Mouse (Mus musculus) yolk sac, embryonic 10.5 days (tissue): Measurements from ENCODE around the gene 4930558K02Rik.

Experiments used
- DNase-seq: peaks from one replicate; pipeline ENCODE4 v3.0.0-alpha.2; 2017; ENCODE audit warnings: low spot score

4930558K02Rik gene

GRCm38 (mm10) chr1:161992389-161992788, 13.0 kb upstream of the 4930558K02Rik start:
- DNase-seq = no peak

DNA sequence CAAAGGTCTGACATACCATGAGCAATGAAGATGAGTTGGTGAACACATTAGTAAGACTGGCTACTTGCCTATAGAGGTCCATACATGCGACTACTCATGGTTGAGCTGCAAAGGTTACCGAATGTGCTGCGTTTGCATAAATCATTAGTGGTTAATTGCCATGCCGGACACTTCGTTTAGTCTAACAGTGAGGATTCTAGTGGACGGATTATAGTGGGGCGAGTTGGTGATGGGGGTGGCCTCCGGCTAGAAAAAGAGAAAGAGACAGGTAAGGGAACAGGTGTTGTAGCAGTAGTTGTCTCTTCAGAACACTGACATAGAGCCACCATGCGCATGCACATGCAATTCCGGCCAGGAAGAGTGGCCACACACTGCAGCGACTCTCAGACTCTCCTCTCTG, 12.4 kb upstream of the 4930558K02Rik start:
- no peak for DNase-seq

DNA sequence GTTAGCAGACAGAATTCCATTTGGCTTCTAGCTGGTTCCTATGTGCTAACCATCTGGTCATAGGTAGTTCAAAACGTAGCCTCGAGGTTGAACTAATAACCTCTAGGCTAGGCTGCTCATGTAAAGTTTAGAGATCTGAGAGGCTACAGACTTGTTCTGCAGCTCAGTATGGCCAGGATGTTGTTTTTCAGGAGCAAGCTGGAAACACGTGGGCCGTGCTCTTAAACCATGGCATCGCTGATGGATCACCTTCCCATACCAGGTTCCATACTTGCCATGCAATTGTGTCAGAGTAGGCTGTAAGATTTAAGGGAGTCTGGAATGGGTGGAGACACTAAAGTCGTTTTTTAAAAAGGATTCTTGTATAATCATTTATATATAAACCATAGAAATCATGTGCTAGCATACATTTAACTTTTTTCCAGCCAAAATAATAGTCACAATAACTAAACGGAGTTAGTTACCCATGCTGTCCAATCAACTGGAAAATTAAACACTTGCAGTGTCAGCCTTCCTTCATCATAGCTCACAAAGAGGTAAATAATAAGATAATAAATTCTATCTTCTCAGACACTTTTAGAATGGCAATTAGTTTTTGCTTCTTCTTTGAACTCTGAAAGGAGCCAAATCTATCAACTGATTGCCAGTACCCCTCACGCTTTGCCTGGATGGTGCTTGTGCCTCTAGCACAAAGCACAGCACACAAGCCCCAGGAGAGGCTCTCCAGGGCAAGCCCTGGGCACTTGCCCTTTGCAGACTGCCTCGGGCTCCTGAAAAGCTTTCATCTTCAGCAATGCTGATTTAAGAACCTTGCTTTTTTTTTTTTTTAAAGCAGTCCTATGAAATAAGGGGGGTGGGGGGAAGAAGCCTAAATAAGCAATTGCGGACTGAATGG, 11.5 kb upstream of the 4930558K02Rik start:
- DNase-seq = no peak

DNA sequence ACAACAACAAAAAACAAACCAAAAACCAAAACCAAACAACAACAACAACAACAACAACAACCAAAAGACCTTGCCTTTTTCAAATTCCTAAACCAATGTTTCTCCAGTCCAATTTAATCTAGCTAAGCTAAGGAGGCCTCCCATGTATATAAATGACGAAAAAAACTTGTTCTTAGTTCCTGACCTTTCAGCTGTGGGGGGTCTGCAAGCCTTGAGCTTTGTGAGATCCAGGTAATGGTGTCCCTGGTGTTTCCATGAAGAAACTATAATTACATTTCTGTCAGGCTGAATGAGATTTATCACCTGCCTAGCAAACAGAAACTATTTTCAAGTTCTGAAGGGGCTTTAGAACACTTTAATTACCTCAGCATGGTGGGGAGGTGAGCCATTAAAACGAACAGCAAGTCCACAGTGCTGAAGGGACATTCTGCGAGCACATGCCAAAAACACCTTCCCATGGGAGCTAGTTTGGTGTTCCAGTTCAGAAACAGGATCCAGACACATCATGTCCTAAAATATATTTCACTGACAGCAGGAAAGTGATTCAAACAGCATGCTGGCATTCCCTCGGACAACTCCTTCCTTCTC, 4.6 kb upstream of the 4930558K02Rik start:
- no peak for DNase-seq

- no peak for DNase-seq
Observed at GRCm38 (mm10) chr1:161983451-161983850, 4.0 kb upstream of the 4930558K02Rik start.

DNA sequence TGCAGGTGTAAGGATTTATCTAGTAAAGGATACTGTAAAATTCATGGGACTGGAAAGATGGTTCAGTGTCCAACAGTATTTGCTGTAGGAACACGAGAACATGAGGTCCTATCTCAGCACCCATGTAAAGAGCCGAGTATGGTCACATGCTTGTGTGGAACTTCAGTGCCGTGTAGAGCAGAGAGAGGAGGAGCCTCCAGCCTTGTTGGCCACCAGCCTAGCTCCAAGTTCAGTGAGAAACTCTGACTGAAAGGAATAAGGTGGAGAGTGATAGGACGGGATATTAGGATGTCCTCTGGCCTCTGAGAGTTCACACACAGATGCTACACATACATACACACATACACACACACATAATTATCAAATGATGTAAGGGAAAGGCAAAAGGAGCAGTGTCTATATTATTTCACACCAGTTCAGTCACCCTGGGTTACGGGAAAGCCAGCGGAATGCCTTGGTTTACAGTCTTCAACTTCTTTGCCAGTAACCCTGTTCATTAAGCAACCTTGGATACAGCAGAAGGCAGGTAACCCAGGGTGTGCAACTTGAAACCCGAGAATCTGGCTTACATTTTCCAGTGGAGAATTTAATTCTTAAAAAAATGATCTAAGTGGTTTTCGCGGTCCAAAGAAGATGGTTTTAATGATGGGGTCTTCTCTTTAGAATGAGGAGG, 1.3 kb upstream of the 4930558K02Rik start:
- no peak for DNase-seq

- DNase-seq = no peak
Observed at GRCm38 (mm10) chr1:161980046-161980445, 610 bp upstream of the 4930558K02Rik start.

GRCm38 (mm10) chr1:161978173-161978700, 1.2 kb downstream of the 4930558K02Rik start:
- no peak for DNase-seq

DNA sequence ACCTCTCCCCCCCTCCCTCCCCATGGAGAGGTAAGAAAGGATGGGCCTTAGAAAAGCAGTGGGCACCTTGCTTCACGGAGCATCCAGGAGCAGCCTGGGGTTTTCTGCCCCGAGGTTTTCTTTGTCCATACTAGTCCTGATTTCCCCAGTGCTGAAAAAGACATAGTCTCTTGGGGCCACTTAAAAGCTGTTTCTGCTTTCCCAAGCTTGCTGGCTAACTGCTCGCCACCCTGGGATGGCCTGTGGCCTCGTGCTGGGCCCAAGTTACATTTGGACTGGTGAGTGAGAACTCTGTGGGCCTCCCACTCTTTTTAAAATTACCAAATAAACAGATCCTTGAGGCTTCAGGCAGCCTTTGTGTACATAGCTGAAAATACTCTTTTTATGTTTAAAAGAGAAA, 2.1 kb downstream of the 4930558K02Rik start:
- no peak for DNase-seq

DNA sequence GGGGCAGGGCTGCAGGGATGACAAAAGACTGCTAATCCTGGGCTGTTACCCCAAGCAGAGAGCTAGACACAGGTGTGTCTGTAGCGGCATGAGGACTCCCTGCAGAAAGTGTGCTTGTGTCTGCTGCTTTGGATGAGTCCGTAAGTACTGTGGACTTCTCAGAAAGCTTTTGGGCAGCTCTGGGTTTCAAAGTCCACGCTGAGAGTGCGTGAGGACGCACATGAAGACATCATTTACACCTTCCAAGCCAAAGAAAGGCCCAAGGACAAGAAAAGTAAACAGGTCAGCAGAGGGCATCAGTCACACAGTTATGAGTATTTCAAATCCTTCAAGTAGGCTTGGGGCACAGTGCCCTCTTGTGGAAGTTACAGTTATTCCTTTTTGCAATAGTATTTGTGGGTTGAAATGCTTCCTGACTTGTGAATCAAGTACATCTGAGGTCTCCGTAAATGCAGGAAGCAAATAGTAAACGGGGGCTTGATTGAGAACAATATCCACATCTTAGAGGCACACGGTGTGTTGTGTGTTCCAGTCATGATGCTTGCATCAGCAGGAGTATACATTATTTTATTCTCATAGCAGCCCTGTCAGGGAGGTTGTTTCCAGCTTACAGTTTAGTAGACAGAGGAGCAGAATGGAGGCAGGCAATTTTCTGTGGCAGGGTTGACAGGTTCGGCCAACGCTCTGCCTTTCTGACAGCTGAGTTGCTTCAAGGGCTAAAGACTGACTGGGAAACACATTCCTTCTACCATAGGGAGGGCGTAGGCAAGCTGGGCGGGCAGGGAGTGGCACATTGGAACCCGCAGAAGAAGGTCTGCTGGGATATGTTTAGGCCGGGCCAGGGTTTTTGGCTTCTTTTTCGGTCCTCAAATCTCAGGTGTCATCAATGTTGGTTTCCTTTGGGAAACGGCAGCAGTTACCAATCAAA, 2.9 kb downstream of the 4930558K02Rik start:
- DNase-seq = peak; percentile 84

DNA sequence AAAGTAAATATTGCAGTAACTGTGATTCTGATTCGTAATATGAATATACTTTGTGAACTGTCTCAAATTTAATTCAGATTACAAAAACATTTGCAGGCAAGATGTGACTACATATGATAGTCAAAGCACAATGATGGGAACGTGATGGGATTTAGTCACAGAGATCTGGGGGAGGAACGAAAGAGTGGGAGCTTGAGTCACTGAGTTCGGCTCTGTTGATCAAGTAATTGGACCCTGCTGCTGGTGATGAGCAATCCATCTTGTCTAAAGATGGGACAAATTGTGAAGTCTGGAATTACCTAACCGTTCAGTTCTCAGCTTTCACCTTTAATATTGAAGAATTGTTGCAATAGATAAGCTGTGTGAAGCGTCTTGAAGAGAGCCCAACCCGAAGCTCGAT, 7.2 kb downstream of the 4930558K02Rik start:
- DNase-seq = no peak

DNA sequence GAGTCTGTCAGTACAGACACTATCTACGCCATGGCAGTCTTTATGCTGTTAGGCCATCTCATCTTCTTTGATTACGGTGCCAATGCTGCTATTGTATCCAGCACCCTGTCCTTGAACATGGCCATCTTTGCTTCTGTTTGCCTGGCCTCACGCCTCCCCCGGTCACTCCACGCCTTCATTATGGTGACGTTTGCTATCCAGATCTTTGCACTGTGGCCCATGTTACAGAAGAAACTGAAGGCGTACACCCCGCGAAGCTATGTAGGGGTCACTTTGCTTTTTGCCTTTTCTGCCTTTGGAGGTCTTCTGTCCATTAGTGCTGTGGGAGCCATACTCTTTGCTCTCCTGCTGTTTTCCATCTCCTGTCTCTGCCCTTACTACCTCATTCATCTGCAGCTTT, 8.6 kb downstream of the 4930558K02Rik start:
- no peak for DNase-seq

DNA sequence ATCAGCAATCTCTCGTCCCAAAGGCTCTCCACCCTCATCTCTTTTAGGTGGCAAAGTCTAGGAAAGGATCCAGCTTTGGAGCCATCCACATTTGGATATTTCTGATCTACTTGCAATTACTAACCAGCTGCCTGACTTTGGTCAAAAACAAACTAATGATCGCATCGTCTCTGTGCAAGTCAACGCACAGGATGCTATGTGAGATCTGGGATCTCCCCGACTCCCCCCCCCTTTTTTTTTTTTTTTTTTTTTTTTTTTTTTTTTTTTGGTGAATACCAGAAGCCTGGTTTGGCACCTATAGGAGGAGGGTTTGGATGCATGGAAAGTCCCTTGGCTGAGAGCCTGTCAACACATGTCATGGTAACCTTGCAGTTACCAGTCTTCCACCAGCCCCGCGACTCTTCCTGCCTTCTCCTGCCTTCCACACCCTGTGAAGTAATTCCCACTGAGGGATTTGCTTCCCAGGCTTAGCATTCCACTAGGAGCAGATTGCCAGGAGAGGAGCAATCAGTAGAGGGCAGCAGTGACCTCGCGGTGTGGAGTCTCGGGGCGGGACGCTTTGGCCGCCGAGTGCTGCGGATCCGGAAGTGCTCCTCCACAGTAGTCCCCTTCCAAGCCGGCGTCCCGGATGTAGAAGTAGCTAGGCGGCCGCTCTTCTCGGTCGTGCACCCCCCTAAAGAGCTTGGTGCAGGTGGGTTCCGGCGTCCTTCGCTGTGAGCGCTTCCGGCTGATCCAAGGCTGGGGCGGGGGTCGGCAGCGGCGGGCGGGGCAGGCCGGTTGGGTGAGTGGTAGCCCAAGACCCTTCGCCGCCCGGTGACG, 10.6 kb downstream of the 4930558K02Rik start, which contains the start of gene Pigc:
Pigc (plus strand) TSS at position 598 of the 819 bp plus-strand sequence.
- peak; percentile 93 for DNase-seq

DNA sequence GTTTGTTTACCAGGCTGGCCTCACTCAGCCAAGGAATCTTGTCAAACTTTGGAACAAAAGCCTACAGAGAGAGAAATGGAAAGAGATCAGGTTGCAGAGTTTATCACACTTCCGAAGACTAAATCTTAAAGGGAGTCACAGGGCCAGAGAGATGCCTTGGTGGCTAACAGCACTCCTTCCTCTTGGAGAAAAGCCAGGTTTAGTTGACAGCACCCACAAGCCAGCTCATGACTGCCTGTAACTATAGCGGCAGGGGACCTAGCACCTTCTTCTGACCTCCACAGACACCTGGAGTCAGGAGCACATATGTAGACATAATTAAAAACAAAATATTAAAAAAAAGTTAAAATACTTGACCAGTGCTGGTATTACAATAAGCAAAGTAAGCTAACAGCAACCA, 11.5 kb downstream of the 4930558K02Rik start:
- DNase-seq = no peak

DNA sequence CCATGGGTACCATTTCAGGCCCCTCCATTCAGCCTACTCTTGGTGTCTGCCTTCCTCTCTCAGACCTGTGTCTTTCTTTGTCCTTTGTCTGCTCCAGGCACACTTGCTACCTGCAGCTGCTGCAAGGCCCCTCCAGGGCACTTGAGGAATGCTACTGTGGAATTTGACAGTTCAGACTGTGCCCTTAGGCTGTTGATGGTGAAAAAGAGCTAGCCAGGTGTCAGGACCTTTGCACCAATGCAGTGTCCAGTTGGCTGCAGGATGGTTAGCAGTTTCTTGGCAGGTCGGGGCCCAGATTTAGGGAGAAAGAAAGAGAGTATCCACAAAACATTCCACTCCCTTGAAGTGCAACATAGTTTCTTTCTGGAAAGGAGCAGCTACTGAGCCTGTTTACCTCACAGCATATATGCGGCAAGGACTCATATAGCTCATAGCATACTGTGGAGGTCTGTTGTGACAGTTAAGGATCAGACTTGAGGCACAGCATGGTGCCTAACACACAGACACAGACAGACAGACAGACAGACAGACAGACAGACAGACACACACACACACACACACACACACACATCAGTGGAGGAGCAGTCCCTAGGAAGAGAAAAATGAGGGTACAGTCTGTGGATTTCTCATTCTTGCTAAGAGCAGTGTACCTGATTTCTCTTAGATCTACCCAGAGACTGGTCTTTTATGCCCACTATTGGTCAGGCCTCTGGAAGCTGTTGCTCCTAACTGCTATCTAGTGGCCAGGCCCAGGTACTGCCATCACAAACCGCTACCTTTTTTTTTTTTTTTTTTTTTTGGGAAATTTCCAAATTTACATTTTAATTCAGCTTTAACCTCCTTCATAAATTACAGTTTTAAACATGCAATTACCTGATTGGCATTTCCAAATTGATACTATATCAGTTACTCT, 16.7 kb downstream of the 4930558K02Rik start:
- DNase-seq = no peak

DNA sequence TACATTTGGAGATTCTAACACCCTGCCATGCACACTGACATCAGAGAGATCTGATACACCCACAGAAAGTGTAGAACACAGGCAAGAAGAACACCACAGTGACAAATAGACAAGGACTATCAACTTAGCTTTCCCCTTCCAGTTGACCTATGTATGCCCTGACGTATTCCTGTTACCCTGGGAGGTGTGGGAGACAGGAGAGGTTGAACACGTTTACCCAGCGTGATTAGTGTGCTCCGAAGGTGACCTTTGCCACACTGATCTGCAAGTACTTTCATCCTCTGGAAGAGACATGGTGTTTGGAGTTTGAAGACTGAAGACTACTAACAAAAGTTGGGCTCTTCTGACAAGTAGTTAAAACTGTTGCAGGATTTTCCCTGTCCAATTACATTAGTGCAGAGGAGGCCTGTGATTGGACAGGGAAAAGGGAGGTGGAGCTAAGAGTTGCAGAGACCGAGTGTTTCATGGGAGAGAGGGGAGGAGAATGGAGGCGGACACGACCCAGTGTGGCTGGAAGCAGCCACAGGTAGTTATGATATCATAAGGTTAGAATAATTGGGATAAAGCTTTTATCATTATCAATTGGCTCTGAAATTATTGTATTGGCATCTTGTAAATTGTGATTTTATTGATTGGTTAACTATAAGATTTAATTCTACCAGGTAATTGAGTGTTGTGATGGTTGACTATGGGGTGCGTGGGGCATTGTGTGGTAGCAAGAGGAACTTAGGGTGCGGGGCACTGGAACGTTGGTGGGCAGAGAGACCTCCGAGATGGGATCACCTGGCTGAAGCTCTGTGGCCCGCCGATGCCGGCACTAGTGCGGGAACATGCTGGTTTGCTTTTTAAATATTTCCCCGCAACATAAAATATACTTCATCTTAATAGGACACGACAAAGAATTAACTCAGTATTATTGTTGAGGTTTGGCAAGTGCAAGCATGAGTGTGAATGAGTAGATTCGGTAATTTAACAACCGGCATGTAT, 21.2 kb downstream of the 4930558K02Rik start:
- no peak for DNase-seq

DNA sequence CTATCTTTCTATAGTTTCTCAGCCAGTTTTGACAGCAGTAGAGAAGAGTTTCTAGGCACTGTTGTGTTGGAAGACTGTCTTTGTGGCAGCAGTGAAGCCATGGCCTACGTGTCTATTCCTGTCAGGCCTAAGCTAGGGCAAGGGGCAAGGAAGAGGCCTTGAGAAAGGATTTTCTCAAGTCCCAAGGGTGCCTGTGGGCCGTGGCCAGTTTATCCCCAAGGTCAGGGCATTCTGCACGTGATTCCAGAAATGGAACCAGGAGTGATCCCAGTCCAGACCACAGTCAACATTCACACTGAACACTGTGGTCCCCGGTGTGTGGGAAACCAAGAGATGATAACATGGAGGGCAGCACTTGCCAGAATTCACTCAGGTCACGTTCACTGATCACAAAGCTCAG, 23.6 kb downstream of the 4930558K02Rik start:
- DNase-seq = no peak

GRCm38 (mm10) chr1:161952599-161952998, 26.8 kb downstream of the 4930558K02Rik start:
- DNase-seq = no peak
